Mouse (Mus musculus): ENCODE measurements at regions not wholly inside any gene's neighbourhood (a gene's known extent, or its start where the extent isn't known, plus 50 kb on each side); places are given as distances from the start of the nearest gene placed in this dataset.
"Not testable (repeated sequence)": the region's sequence is repeated elsewhere in the genome, so short reads cannot be mapped to it uniquely, and the experiment has no call there.

DNA sequence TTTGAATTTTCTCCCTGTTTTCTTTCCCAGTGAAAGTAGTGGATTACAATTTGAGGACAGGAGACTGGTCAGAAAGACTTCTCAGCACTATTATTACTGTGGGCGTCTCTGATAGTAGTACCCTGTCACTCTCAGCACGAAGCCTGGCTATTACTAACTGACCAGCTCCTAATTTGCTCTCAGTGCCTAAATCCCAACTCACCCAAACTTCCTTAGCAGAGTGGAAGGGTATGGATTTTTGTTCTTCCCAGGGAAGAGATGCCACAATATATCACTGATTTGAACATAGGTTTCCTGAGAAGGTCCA, 159.3 kb upstream of the Bet1 start:
- in situ Hi-C loops (cut with MboI; ENCODE audit: low pct_unique_long_range_greater_than_20kb), result no loop called here
- peaks cover 21% of the 10 kb centered on the region for H3K27me3 ChIP-seq
- ATAC-seq (no peak), DNase-seq (ENCODE audit: low read depth, low spot score) (no peak)
- TF ChIP-seq CTCF (IDR thresholded peaks at IDR 0.05), result no peak
- ChIA-PET CTCF (interaction anchor here (1.7 kb wide), 1 partner anchor 9 kb away, joined by 5 read pairs; no protein-coding TSS in a partner anchor), POLR2A (no interaction called here)

DNA sequence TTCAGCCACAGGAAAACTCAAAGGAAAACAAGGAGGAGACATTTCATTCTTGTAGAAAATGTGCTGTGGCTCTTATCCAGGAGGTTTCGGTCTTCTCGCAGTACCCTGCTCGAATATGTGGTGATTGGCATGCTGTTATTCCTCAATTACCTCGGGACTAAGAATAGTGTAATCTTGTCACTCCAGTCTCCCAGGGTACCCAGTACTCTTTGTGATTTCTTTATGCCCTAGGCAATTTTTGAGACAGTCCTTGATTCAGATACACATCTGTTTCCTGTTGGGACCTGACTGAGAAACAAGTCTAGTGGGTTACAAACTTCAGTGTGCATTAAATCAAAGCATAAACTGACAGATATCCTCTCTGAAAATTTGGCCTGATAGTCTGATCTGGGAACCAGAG, 189.8 kb upstream of the Bet1 start:
- H3K27me3 ChIP-seq, result peaks cover 14% of the 10 kb centered on the region
- ChIA-PET CTCF (no interaction called here), POLR2A (no interaction called here)
- ATAC-seq (no peak), DNase-seq (ENCODE audit: low read depth, low spot score) (no peak)
- in situ Hi-C loops (cut with MboI; ENCODE audit: low pct_unique_long_range_greater_than_20kb), result no loop called here
- no peak for TF ChIP-seq CTCF (IDR thresholded peaks at IDR 0.05)

DNA sequence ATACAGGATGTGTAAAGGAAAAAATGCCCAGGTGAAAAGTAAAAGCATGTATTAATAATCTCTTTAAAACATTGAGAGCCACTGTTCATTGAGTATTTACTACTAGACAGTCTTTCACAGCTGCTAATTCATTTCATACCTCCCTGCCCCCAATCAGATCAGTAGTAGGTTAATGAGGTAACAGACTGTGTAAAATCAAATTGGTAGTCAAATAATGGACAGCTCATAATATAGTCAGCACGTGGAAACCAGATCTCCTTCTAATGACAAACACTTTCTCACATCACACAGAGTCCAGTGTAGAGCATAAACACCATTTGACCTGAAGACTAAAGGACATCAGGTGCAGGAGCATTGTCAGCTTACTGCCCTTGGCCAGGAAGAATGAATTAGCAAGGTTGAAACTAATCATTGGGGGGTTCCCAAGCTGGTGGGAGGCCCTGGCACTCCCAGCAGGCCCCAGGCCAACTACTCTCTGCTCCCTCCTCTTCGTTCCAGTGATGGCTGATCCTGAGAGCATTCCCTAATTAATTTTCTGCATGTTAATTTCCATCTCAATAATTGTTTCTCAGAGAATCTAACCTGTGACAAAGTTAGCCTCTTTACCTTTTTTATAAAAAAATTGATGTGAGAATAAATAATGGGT, 190.6 kb upstream of the Bet1 start:
- no peak for ATAC-seq
- peaks cover 11% of the 10 kb centered on the region for H3K27me3 ChIP-seq
- CTCF ChIA-PET, result interaction anchor here (1.3 kb wide), 1 partner anchor 8 kb away, joined by 3 read pairs; no protein-coding TSS in a partner anchor
- in situ Hi-C loops (cut with MboI; ENCODE audit: low pct_unique_long_range_greater_than_20kb), result no loop called here
- POLR2A ChIA-PET, result interaction anchor here (0.6 kb wide), 1 partner anchor 334 kb away, joined by 3 read pairs; no protein-coding TSS in a partner anchor
- no peak for TF ChIP-seq CTCF (IDR thresholded peaks at IDR 0.05)
- DNase-seq (ENCODE audit: low read depth, low spot score), result no peak

DNA sequence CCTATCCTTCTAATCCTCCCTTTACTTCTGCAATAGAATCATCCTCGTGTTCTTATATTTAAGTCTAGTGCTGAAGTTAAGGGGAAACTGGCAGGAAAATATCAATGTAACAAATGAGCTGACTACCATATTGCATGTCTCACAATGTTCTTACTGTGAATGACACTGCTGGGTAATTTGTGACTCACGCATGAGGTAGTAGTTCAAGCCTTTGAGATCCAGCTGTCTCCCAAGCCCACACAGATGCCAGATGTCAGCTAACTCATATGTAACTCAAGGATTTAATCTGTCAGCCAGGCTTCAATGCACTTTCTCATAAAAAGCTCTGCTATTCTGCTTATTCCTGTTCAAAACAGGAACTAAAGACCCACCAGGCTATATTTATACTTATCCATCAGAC, 204.6 kb upstream of the Bet1 start:
- ATAC-seq (no peak), DNase-seq (ENCODE audit: low read depth, low spot score) (no peak)
- in situ Hi-C loops (cut with MboI; ENCODE audit: low pct_unique_long_range_greater_than_20kb), result no loop called here
- peaks cover 8% of the 10 kb centered on the region for H3K27me3 ChIP-seq
- TF ChIP-seq CTCF (IDR thresholded peaks at IDR 0.05), result no peak
- ChIA-PET POLR2A (no interaction called here), CTCF (interaction anchor here (1.3 kb wide), 1 partner anchor 19 kb away, joined by 3 read pairs; no protein-coding TSS in a partner anchor)

DNA sequence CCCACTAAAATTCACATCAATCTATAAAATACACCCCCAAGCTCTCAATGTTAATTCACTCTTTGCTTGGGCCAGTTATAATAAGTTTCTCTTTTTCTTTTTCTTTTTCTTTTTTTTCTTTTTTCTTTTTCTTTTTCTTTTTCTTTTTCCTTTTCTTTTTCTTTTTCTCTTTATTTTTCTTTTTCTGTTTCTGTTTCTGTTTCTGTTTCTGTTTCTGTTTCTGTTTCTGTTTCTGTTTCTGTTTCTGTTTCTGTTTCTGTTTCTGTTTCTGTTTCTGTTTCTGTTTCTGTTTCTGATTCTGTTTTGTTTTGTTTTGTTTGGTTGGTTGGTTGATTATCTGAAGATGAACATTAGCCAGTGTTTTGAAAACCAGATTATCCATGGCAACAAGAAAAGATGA, 201.2 kb upstream of the Col1a2 start:
- not testable (repeated sequence) for H3K27me3 ChIP-seq

DNA sequence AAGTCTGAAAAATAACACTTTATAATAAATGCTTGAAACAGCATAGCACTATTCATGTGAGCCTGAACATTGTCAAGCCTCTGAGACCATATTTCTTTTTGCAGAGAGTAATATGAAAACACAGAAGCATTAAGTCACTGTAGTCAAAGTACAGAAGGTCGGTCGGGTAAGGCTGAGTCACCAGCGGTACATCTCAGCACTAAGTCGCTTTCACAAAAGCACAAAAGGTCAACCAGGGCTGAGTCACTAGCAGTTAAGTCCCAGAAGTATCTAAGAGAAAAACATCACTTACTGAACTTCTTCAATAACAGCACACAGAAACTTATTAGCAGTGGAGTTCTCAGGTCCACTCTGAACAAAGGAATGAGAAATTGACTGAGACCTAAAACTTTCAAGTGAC, 154.7 kb upstream of the Col1a2 start:
- DNase-seq (ENCODE audit: low read depth, low spot score) (no peak), ATAC-seq (no peak)
- ChIA-PET CTCF (interaction anchor here (1.8 kb wide), 1 partner anchor 27 kb away, joined by 4 read pairs; no protein-coding TSS in a partner anchor), POLR2A (no interaction called here)
- TF ChIP-seq CTCF (IDR thresholded peaks at IDR 0.05), result no peak
- H3K27me3 ChIP-seq, result peaks cover 4% of the 10 kb centered on the region
- in situ Hi-C loops (cut with MboI; ENCODE audit: low pct_unique_long_range_greater_than_20kb), result no loop called here

More for the DNA sequence above, 201.2 kb upstream of the Col1a2 start:
- DNase-seq (ENCODE audit: low read depth, low spot score); in situ Hi-C loops (cut with MboI; ENCODE audit: low pct_unique_long_range_greater_than_20kb); CTCF ChIA-PET; ATAC-seq: not testable (repeated sequence)
- POLR2A ChIA-PET, result interaction anchor here (0.6 kb wide), 1 partner anchor 761 kb away, joined by 3 read pairs; no protein-coding TSS in a partner anchor

DNA sequence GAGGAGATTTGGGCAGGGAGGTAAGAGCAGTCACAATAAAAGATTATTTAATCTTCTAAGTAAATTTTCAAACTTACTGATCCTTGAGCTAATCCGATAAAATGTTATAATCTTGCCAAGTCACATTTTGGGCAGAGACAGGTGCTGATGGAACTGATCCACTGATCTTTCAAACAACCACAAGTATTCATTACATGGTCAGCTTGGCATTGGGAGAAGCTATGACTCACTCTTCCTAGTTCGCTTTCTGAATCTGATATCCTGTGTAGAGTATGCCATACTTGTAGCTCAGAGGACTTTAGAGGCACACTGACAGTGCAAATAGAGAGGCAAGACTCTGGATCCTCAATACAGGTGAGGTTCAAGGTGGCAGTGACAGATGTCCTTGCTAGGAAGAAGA, 142.4 kb upstream of the Col1a2 start:
- TF ChIP-seq CTCF (IDR thresholded peaks at IDR 0.05), result no peak
- CTCF ChIA-PET, result interaction anchor here (1.5 kb wide), 1 partner anchor 10 kb away, joined by 4 read pairs; no protein-coding TSS in a partner anchor
- in situ Hi-C loops (cut with MboI; ENCODE audit: low pct_unique_long_range_greater_than_20kb), result no loop called here

DNA sequence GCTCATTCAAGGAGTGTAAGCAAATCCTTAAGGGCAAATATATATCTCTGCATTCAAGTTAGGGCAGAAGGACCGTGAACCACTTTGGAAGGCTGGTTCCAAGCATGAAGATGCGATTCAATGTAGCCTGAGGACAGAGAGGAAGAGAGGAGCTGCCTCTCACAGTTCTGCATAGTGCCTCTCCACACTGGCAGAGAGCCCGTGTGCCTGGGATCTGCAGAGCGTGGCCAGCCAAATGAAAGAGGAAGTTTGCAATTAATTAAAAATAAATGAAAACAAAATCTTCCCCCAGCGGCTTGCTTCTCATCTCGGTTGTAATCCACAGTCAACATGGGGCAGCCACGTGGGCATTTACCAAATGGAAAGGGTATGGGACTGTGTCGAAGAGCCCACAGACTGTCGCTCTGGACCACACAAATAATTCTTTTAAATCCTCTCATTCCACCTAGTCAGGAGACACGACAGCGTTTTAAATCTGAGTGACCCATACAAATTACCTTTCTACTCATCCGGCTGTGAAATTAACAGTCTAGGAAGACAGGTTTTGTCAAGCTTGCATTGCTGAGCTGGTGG, 129.1 kb upstream of the Col1a2 start:
- POLR2A ChIA-PET, result interaction anchor here (0.6 kb wide), 1 partner anchor 891 kb away, joined by 3 read pairs; no protein-coding TSS in a partner anchor
- TF ChIP-seq CTCF (IDR thresholded peaks at IDR 0.05), result no peak
- peak; percentile 51 for ATAC-seq
- H3K27me3 ChIP-seq, result peaks cover 30% of the 10 kb centered on the region
- in situ Hi-C loops (cut with MboI; ENCODE audit: low pct_unique_long_range_greater_than_20kb), result no loop called here
- DNase-seq (ENCODE audit: low read depth, low spot score), result no peak
- CTCF ChIA-PET, result interaction anchor here (1.4 kb wide), 1 partner anchor 22 kb away, joined by 3 read pairs; no protein-coding TSS in a partner anchor

More for the DNA sequence above, 142.4 kb upstream of the Col1a2 start:
- H3K27me3 ChIP-seq, result no peaks in the 10 kb centered on the region
- POLR2A ChIA-PET, result no interaction called here
- DNase-seq (ENCODE audit: low read depth, low spot score), result peak; percentile 35
- ATAC-seq, result peak; percentile 54

DNA sequence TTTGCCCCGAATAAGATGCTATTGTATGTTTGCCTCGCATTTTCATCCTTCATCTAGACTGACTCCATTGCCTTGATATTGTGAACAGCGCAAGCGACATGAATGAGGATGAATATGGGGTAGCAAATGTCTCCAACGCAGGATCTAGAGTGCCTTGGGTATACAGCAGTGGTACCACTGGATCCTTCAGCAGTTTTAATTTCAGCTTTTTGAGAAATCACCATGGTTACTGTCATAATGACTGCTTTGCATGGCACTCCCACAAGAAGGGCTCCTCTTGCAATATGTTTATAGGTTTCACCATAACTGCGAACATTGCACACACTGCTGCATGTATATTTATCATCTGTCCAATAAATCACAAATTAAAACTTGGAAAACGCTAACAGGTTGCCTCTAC, 107.8 kb upstream of the Col1a2 start:
- ChIA-PET CTCF (interaction anchor here (0.9 to 1.3 kb wide), 3 partner anchors 10 to 152 kb away, joined by 3 to 5 read pairs (median 3); no protein-coding TSS in a partner anchor), POLR2A (no interaction called here)
- no peak for TF ChIP-seq CTCF (IDR thresholded peaks at IDR 0.05)
- ATAC-seq (no peak), DNase-seq (ENCODE audit: low read depth, low spot score) (no peak)
- no peaks in the 10 kb centered on the region for H3K27me3 ChIP-seq
- in situ Hi-C loops (cut with MboI; ENCODE audit: low pct_unique_long_range_greater_than_20kb), result no loop called here

DNA sequence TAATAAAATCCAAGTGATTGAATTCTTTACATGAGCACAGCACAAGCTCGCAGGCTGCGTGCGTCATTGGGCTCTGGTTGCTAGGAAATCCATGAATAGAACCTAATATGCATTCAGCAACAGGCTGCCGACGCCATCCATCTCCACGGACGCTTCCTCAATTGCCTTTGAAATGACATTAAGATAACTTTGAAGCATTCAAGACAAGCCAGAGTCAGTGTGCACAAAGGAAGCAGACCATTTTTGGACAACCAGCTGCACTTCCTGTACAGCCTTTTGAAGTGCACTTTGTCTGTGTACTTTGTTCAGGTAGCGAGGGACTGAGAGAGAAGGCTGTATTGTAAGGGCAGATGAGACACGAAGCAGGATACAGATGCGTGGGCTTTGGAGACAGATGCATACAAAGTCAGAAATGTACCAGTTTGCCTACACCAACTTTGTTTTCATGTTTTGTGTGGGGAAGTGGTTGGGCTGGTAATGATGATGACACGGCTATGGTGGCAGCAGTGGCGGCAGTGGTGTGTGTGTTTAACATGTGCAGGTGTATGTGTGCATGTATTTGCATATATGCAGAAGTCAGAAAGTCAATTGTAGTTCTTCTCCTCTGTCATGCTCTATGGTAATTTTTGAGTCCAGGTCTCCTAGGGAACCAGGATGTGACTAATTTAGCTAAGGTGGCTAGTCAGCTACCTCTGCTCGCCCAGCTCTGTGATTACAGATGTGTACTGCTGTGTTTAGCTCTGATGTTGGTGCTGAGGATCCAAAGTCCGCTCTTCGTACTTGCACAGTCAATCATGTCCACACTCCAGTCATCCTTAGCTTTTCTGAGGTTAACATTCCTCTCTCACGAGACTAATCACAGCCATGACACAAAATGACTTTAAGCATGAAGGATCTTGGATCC, 106.7 kb upstream of the Col1a2 start:
- H3K27me3 ChIP-seq, result no peaks in the 10 kb centered on the region
- ATAC-seq (no peak), DNase-seq (ENCODE audit: low read depth, low spot score) (no peak)
- ChIA-PET CTCF (interaction anchor here (1.3 kb wide), 1 partner anchor 151 kb away, joined by 3 read pairs; no protein-coding TSS in a partner anchor), POLR2A (no interaction called here)
- in situ Hi-C loops (cut with MboI; ENCODE audit: low pct_unique_long_range_greater_than_20kb), result no loop called here
- TF ChIP-seq CTCF (IDR thresholded peaks at IDR 0.05), result no peak
